Mouse (Mus musculus) left cerebral cortex, adult 2 months (tissue): ENCODE measurements at regions not wholly inside any gene's neighbourhood (a gene's known extent, or its start where the extent isn't known, plus 50 kb on each side); places are given as distances from the start of the nearest gene placed in this dataset.

Source experiments
- DNase-seq, 2 experiments: peaks; one replicate each; pipeline ENCODE4 v3.0.0; 2021 to 2022; ENCODE audit warnings: low spot score in 2 of 2, mixed read lengths in 1 of 2; ENCODE audit errors: extremely low spot score in 1 of 2
- H3K27ac ChIP-seq: fragments of 200-600 bp; 2 replicates; pipeline ENCODE4 v1.8.1; 2022
- H3K4me3 ChIP-seq: fragments of 200-600 bp; 2 replicates; pipeline ENCODE4 v1.8.1; 2022
- CTCF ChIP-seq: fragments of 200-600 bp; IDR thresholded peaks from 2 replicates; pipeline ENCODE4 v1.8.1; 2022; ENCODE audit warnings: antibody characterized with exemption, mild to moderate bottlenecking, moderate library complexity
- intact Hi-C: fragments of 180-260 bp; cut with DNase I; formaldehyde crosslinking; loops from one replicate; pipeline ENCODE4 v1.15.1; 2025

DNA sequence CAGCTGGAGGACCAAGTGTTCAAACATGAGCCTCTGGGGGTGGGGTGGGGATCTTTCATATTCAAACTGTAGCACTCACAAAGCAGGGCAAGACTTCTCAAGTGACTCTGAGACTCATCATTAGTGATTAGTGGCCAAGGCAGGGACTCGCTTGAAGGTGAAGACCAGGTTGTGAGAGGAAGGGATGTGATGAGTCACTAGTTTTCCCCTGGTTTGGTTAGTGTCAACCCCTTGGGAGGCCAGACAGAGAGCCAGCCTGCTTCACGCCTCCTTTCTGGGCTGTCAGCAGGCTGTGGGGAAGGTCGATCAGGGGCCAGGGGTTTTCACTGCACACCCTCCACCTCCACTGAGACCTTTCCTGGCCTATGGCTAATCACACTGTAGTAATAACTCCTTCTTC lies 65.2 kb downstream of the Slc30a10 start:
- no peak for TF ChIP-seq CTCF
- Histone ChIP-seq H3K4me3 (no peak overlapping the region), H3K27ac (no peak overlapping the region)
- no peak for DNase-seq
- intact Hi-C loops, result no loop called here

DNA sequence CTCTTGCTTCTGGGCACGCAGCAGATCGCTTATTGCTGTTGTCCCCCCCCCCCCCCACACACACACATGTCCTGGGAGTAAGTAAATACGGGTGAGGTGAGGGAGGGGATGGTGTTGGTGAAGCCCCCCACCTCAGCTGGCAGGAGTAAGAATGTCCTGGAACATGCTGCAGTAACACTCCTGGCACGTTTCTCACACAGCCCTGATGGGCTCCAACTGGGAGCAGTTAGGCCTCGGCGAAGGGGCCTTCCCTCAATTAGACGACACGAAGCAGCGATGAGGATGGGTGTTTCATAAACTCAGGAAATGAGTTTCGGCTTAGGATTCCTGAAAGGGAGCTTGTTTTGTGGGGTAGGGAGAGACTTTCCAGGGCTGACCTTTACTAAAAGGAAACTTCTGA lies 69.4 kb downstream of the Slc30a10 start:
- Histone ChIP-seq H3K4me3 (no peak overlapping the region), H3K27ac (no peak overlapping the region)
- DNase-seq, result no peak
- TF ChIP-seq CTCF, result no peak
- intact Hi-C loops, result no loop called here

DNA sequence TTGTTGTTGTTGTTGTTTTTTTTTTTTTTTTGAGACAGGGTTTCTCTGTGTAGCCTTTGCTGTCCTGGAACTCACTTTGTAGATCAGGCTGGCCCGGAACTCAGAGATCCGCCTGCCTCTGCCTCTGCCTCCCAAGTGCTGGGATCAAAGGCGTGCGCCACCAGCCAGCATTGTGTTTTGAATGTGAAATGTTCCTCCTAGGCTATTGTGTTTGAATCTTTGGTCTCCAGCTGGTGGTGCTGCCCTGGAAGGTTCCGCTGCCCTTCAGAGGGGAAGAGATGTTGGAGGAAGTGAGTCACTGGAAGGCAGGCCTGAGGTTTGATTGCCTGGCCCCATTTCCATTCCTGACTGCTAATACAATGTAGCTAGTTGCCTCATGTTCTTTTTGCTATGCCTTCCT lies 78.8 kb downstream of the Slc30a10 start:
- intact Hi-C loops, result no loop called here
- TF ChIP-seq CTCF, result no peak
- DNase-seq, result no peak
- Histone ChIP-seq H3K4me3 (no peak overlapping the region), H3K27ac (no peak overlapping the region)

DNA sequence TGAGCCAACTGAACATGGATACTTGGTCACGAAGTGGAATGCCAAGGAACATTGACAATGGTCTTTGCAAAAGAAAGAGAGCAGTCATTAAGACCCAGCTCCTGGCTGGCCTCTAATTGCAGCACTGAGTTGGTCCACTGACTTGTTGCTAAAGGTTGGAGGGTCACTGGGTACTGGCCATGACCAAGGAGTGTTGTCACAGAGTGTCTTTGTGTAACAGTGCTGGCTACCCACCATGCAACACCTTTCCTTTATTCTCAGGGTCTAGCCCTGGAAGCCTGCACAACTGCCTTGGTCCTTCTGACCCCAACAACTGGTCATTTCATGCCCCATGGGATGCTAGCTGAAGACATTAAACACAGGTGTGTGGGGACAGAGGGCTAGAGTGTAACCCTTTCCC lies 79.5 kb downstream of the Slc30a10 start:
- TF ChIP-seq CTCF, result no peak
- Histone ChIP-seq H3K4me3 (no peak overlapping the region), H3K27ac (no peak overlapping the region)
- intact Hi-C loops, result no loop called here
- no peak for DNase-seq

DNA sequence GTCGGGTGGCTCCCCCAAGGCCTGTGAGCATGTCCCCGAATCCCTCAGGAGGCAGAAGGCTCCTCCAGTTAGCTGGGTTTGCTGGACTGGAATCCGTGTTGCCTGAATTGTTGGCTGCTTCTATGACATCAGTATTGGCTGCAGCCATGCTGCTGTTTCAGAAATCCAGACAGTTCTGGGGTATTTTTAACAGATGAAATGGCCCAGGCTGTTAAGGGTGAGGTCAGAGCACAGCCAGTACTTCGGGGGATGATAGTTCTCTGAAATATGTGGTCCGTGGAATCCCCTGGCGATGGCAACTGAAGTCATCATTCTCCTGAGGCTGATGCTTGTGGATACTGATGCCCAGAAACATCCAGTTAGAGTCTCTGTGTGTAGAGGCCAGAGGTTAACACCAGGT lies 80.7 kb downstream of the Slc30a10 start:
- no peak for TF ChIP-seq CTCF
- Histone ChIP-seq H3K27ac (no peak overlapping the region), H3K4me3 (no peak overlapping the region)
- intact Hi-C loops, result no loop called here
- DNase-seq, result no peak

DNA sequence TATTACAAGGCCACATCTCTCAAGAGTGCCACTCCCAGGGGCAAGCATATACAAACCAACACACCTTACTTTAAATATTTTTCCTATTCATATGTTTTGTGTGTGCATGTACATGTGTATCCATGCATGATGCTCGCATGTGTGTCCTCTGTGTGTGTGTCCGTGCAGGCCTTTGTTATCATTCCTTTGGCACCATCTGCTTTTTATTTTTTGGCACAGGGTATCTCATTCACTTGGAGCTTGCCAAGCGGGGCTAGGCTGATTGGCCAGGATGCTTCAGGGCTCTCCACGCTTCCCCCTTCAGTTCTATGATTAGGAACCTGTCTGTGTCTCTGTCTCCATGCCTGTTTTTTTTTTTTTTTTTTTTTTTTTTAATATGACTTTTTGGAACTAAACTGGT lies 82.6 kb downstream of the Slc30a10 start:
- intact Hi-C loops, result no loop called here

DNA sequence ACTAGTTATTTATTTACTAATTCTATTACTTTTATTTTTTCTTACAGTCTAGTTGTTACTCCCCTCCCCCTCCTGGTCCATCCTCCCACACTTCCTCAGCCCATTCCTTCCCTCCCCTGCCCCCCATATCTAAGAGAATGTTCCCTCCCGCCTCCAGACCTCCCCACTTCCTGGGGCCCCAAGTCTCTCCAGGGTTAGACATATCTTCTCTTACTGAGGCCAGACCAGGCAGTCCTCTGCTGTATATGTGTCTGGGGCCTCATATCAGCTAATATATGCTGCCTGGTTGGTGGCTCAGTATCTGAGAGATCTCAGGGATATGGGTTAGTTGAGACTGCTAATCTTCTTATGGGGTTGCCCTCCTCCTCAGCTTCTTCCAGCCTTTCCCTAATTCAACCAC lies 84.8 kb downstream of the Slc30a10 start:
- TF ChIP-seq CTCF, result no peak
- DNase-seq, result no peak
- no peak overlapping the region for H3K27ac ChIP-seq
- H3K4me3 ChIP-seq, result no peak overlapping the region
- intact Hi-C loops, result no loop called here

More for the DNA sequence above, 82.6 kb downstream of the Slc30a10 start:
- TF ChIP-seq CTCF, result no peak
- no peak overlapping the region for H3K4me3 ChIP-seq
- H3K27ac ChIP-seq, result no peak overlapping the region
- DNase-seq, result no peak

DNA sequence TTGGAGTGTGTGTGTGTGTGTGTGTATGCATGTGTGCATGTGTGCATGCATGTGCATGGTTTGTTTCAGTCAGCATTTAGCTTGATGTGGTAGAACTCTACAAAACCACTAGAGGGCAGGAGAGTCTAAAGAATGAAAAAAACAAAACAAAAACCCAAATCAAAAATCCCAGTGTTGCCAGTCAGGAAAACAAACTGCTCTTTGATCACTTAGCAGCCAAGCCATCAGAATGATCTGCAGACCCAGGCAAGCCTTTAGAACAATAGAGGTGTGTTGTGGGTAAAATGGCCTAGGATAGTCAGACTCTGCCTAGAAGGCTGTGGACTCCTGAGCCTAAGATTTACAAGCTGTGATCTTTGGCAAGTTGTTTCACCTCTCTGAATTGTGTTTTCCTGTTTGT lies 91.7 kb downstream of the Slc30a10 start:
- intact Hi-C loops, result loop anchor here (1.0 to 10.0 kb wide), 4 partner anchors 136 to 1176 kb away; no protein-coding TSS in a partner anchor
- no peak overlapping the region for H3K4me3 ChIP-seq
- DNase-seq, result no peak
- no peak overlapping the region for H3K27ac ChIP-seq
- peak; percentile 76 for TF ChIP-seq CTCF

DNA sequence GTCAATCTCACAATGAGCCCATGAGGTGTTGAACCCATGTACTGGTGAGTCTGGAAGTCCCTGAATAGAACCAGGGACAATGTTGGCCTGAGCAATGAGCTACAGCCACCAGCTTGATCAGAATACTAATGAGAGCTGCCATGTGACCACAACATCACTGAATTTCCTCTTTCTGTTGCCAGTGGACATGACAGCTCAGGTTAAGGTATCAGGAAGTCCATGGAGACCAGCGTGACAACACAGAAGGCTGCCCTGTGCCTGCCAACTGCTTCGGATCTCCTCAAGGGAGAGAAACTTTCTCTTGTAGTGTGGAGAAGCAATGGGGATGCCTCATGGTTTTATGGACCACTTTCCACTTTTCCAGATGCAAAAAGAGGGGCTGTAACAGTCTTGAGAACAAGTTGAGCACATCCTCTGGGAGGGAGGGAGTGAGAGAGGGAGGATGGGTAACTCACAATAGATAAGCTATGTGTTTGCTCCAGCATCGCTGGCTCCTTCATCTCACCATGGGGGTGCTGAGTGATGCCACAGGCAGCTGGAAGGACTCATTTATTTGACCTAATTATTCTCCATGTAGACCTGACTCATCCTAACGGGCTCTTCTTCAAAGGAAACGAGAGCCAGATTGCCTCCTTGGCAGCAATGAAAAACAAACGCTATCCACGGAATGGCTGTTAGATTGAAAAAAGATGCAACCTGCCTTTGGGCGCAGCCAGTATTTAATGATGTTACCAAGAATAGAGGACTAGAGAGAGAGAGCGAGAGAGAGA lies 118.3 kb downstream of the Slc30a10 start:
- H3K4me3 ChIP-seq, result no peak overlapping the region
- intact Hi-C loops, result no loop called here
- peak in 1 of 2 experiments; percentile 10 for DNase-seq
- no peak for TF ChIP-seq CTCF
- H3K27ac ChIP-seq, result no peak overlapping the region

DNA sequence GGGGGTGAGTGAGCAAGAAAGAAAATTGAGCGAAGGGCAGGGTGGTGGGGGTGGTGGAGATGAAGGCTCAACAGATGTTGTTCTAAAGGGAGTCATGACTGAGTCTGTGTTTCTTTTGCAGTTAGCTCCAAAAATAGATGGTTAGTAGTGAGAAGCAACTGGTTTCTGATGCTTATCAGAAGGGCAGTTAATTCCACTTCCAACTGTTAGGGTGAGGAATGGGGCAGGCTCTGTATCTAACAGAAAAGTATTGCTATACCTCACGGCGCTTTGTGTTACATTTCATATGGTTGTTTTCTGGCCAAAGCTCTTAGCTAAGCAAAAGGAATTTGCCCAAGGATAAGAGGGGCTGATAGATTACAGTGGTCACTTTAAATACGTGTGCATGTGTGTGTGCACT lies 120.3 kb downstream of the Slc30a10 start:
- DNase-seq, result no peak
- Histone ChIP-seq H3K4me3 (no peak overlapping the region), H3K27ac (no peak overlapping the region)
- intact Hi-C loops, result no loop called here
- TF ChIP-seq CTCF, result no peak

DNA sequence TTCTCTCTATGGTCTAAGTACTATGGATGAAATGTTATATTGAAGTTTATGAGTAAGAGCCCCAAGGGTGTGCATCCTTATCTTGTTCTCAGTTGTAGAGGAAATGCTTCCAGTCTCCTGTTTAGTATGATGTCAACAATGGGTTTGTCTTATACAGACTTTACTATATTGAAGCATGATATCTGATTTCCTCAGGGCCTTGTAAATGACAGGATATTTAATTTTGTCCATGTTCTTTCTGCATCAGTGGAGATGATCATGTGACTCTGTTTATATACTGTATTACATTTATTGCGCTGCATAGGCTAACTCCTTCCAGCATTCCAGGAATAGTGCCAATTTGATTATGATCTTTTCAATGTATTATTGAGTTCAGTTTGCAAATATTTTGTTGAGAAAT lies 125.2 kb downstream of the Slc30a10 start:
- DNase-seq, result no peak
- intact Hi-C loops, result no loop called here
- H3K27ac ChIP-seq, result no peak overlapping the region
- no peak for TF ChIP-seq CTCF
- no peak overlapping the region for H3K4me3 ChIP-seq

DNA sequence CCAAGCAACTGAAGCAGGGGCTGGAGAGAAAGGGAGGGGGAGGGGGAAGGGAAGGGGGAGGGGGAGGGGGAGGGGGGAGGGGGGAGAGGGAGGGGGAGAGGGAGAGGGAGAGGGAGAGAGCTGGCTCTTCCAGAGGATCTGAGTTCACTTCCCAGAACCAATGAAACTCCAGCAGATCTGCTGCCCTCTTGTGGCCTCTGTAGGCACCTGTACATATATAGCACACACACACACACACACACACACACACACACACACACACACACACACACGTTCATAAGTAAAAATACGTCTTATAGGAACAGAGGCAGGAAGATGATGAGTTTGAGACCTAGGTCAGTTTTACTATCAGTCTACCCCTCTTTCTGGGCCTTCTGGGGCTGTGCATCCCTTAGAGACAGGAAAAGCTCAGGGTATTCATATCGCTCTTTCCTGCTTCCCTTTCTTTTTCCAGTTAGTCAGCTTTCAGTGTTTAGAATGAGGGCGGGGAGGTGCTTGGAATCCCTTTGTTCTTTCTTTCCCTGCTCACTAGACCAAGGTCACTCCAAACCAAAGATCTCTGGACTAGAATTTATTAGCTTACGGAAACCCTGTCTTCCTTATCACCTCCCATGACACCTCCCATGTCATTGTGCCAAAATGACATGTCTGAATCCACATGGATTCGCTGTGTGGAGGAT lies 130.7 kb downstream of the Slc30a10 start:
- intact Hi-C loops, result no loop called here
- H3K4me3 ChIP-seq, result no peak overlapping the region
- TF ChIP-seq CTCF, result no peak
- DNase-seq, result no peak
- no peak overlapping the region for H3K27ac ChIP-seq

DNA sequence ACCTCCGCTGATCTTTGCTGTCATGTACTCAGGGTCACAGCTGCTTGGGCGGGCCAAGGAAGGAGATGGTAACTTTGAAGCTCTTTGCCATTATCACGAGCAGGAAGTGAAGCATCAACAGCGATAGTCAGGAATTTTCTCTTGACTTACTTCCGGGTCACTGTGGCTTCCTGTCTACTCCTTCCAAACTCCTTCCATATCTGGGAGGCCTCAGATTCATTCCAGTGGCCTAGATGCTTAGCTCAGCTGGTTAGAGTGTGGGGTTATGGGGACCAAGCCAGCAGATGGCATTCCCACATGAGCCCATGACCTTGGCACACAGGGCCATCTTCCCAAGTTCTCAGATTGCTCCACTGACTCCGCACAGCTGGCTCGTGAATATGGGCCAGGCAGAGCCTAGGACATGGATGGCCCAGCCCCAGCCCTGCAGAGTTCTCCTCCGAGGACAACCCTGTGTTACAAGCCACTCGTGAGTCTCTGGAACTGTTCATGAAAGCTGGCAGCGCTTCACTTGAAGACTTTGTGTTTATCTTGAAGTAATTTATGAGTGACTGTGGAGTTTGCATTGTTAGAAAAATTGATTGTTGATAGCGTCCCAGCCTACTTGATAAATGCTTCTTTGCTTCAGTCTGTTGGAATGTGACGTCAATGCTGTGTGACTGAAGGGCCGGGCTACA lies 133.2 kb downstream of the Slc30a10 start:
- H3K4me3 ChIP-seq, result no peak overlapping the region
- no peak for DNase-seq
- H3K27ac ChIP-seq, result no peak overlapping the region
- no peak for TF ChIP-seq CTCF
- intact Hi-C loops, result no loop called here
